Mouse (Mus musculus) liver, adult 2 months (tissue): Measurements from ENCODE around the gene Efna2.

Experiments
- CTCF ChIP-seq: fragments of 200-500 bp; IDR thresholded peaks from 2 replicates; pipeline ENCODE4 v1.5.1; 2011; ENCODE audit warnings: low read depth, low read length, control low read depth
- POLR2A ChIP-seq: fragments of 200-500 bp; IDR thresholded peaks from 2 replicates; pipeline ENCODE4 v1.6.1; 2011; ENCODE audit warnings: low read length, control low read depth; ENCODE audit not compliant: insufficient read depth; ENCODE audit errors: extremely low read depth

- no peak for TF ChIP-seq CTCF
- no peak for TF ChIP-seq POLR2A
Observed at GRCm38 (mm10) chr10:80144159-80144558, 35.1 kb upstream of the Efna2 start.
